Mouse (Mus musculus) testis, adult 2 months (tissue): ENCODE measurements around the gene Nupl1.

Experiments
- CTCF ChIP-seq: fragments of 200-500 bp; IDR thresholded peaks from 2 replicates; pipeline ENCODE4 v1.5.1; 2012; ENCODE audit warnings: low read depth, mild to moderate bottlenecking, inconsistent platforms, low read length, moderate library complexity; ENCODE audit not compliant: control insufficient read depth, insufficient read depth, insufficient replicate concordance
- POLR2A ChIP-seq: fragments of 200-500 bp; IDR thresholded peaks from 2 replicates; pipeline ENCODE4 v1.6.1; 2012; ENCODE audit warnings: low read depth, mild to moderate bottlenecking, inconsistent platforms, low read length, moderate library complexity; ENCODE audit not compliant: control insufficient read depth

GRCm38 (mm10) chr14:60204993-60205392 lies 46.2 kb downstream of the Nupl1 start:
- TF ChIP-seq POLR2A = no peak
- no peak for TF ChIP-seq CTCF
